Mouse (Mus musculus) left cerebral cortex, postnatal 36 days (tissue): ENCODE results near the gene Atp1b4. TPM values are rescaled to one million over a fixed set of nuclear protein-coding genes. Genes with fewer than 3 reads are reported as not detected.
"Not testable (repeated sequence)": the region's sequence is repeated elsewhere in the genome, so short reads cannot be mapped to it uniquely, and the experiment has no call there.

Experiments
- DNase-seq, 2 experiments: peaks; one replicate each; pipeline ENCODE4 v3.0.0; 2021 to 2022; ENCODE audit warnings: low spot score in 2 of 2, mixed read lengths in 1 of 2
- intact Hi-C: fragments of 180-260 bp; cut with DNase I; formaldehyde crosslinking; loops from one replicate; pipeline ENCODE4 v1.15.1; 2025
- total RNA-seq, 2 experiments: library from RNA; stranded (reverse); gene quantifications; 2 replicates each; pipeline ENCODE4 v1.2.3; 2021

The Atp1b4 gene
- total RNA-seq = not detected

DNA sequence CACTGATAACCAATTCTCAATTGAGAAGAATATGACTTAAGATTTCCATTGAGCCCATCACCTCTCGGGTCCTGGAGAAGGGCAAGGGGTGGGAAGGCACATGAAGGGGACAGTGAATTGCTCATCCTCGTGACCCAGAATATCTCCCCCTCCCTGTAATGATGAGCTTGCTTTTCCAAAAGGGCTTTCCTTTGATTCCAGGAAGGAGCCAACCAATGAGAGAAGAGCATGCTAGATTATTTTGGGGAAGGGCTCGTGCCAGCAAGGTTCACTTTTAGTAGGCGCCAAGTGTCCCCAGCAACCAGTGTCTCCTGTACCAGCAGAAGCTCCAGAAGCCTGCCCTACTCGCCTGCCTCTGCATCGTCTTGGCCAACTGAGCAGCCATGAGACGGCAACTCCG lies at the start of gene Atp1b4:
Gene Atp1b4, plus strand, starts transcription at position 301 of the 400 bp plus-strand sequence.
- intact Hi-C loops = no loop called here
- no peak for DNase-seq

GRCm38 (mm10) chrX:38308597-38308996 lies 7.4 kb upstream of the Atp1b4 start:
- intact Hi-C loops = no loop called here

GRCm38 (mm10) chrX:38311054-38311453 lies 4.9 kb upstream of the Atp1b4 start:
- intact Hi-C loops = no loop called here
- no peak for DNase-seq

More at GRCm38 (mm10) chrX:38308597-38308996, 7.4 kb upstream of the Atp1b4 start:
- DNase-seq = no peak

DNA sequence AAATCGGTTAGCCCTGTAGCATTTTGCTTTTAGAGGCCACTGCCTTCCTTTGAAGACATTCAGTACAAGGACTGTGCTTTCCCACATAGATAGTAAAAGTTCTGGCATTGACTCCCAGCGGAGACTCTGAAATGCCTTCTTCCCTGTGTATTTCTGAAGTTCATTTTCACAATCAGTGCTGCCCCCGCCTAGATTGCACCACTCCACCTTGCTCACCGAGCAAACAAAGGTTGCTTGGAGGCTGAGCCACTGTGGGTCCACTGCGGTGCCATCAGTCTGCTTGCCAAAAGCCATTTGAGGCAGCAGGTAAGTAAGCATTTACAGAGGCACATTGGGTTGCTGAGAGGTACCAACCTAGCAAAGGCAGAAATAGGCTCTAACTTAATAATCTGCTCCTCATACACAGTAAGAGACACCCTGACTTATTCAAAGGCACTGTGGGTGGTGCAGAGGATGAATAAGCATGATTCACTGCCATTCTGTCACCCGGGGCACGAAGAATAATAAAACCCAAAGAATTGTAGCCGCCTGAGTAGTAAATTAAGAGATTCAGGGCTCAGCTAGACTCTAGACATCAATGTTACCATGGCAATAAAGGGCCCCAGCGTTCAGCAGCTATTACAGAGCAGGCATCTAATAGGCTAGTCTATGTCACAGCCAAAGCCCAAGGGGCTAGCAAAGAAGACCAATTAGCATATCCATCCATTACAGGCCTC lies 2.9 kb upstream of the Atp1b4 start:
- DNase-seq = no peak
- intact Hi-C loops = no loop called here

- DNase-seq = no peak
- intact Hi-C loops = no loop called here
Observed at GRCm38 (mm10) chrX:38313626-38314210, 2.3 kb upstream of the Atp1b4 start.

- intact Hi-C loops = no loop called here
- no peak for DNase-seq
Observed at GRCm38 (mm10) chrX:38330695-38331406, 14.9 kb downstream of the Atp1b4 start.

- DNase-seq = no peak
- intact Hi-C loops = no loop called here
Observed at GRCm38 (mm10) chrX:38334329-38335279, 18.6 kb downstream of the Atp1b4 start.

- intact Hi-C loops = no loop called here
- DNase-seq = no peak
Observed at GRCm38 (mm10) chrX:38362016-38362415, 46.0 kb downstream of the Atp1b4 start.

DNA sequence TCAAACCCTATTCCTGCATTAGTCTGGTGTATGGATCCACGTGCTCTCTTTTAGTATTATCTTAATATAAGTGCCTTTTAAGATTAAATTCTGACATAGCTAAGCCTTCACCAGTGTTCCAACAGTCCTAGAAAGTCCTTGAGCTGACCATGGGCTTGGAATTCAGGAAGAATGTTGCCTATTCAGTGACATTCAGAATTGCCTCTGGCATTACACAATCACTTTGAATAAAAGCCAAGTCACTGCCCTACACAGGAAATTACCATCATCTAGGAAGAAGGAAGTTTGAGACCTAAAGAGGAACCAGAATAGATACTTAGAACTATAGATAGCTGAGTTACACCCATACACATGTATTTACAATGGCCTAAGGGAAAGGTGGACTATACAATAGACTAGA lies 48.6 kb downstream of the Atp1b4 start:
- intact Hi-C loops, DNase-seq: not testable (repeated sequence)

GRCm38 (mm10) chrX:38373169-38373568 lies 57.2 kb downstream of the Atp1b4 start:
- DNase-seq, intact Hi-C loops: not testable (repeated sequence)

Other genes with a start within 250 kb of the Atp1b4 start
- not detected for gene Rhox10, start 249.7 kb upstream of the Atp1b4 start, total RNA-seq
- not detected for gene Rhox11, start 231.0 kb upstream of the Atp1b4 start, total RNA-seq
- not detected for gene Rhox12, start 205.3 kb upstream of the Atp1b4 start, total RNA-seq
- gene Rhox13, start 195.0 kb upstream of the Atp1b4 start, total RNA-seq = not detected
- gene Zbtb33, start 126.4 kb upstream of the Atp1b4 start, total RNA-seq = 10 to 100 TPM; 21.3 to 25.2 TPM
- gene Tmem255a, start 63.7 kb upstream of the Atp1b4 start, total RNA-seq = 10 to 100 TPM; 13.5 to 14.0 TPM
- 10 to 100 TPM; 67.1 to 75.9 TPM for gene Lamp2, start 140.3 kb downstream of the Atp1b4 start, total RNA-seq